Mouse (Mus musculus) megakaryocyte-erythroid progenitor cell, adult 5-6 weeks (primary cell): ENCODE results near the gene Xpo6. TPM values are rescaled to one million over a fixed set of nuclear protein-coding genes. Genes with fewer than 3 reads are reported as not detected.

ENCODE experiments used
- ATAC-seq: replicated peaks from 2 replicates; pipeline ENCODE4 v1.8.0; 2016; ENCODE audit warnings: mild to moderate bottlenecking, inconsistent platforms; ENCODE audit not compliant: severe bottlenecking, poor library complexity, low FRiP score, low TSS enrichment
- total RNA-seq, 2 experiments: library from RNA; stranded (forward) in 1 of 2; stranded (reverse) in 1 of 2; fragments of 200-1000, 215-1000 nt in 1 of 2; fragments of >200 nt in 1 of 2; fragmentation: Nextera tagmentation in 1 of 2; gene quantifications; 2 replicates each; pipeline ENCODE4 v1.2.3; 2014 to 2017

The Xpo6 gene
- total RNA-seq, 2 experiments from 2014 or later = 77.8 to 147 TPM

GRCm38 (mm10) chr7:126144364-126144763 lies 55.9 kb downstream of the Xpo6 start:
- ATAC-seq = no peak

GRCm38 (mm10) chr7:126137850-126138249 lies 62.5 kb downstream of the Xpo6 start:
- no peak for ATAC-seq

GRCm38 (mm10) chr7:126135391-126135790 lies 64.9 kb downstream of the Xpo6 start:
- no peak for ATAC-seq

- peak; percentile 58; the same call in 1 of the 2 replicates for ATAC-seq
These were observed 65.5 kb downstream of the Xpo6 start for GRCm38 (mm10) chr7:126134634-126135321.

GRCm38 (mm10) chr7:126127673-126128072 lies 72.6 kb downstream of the Xpo6 start:
- no peak for ATAC-seq

- peak; percentile 96 for ATAC-seq
These were observed 73.8 kb downstream of the Xpo6 start for GRCm38 (mm10) chr7:126126502-126126901.

GRCm38 (mm10) chr7:126121533-126121932 lies 78.8 kb downstream of the Xpo6 start:
- no peak for ATAC-seq

- no peak for ATAC-seq
These were observed 80.5 kb downstream of the Xpo6 start for GRCm38 (mm10) chr7:126119819-126120218.

GRCm38 (mm10) chr7:126113263-126113662 lies 87.0 kb downstream of the Xpo6 start:
- no peak for ATAC-seq

GRCm38 (mm10) chr7:126111230-126111629 lies 89.1 kb downstream of the Xpo6 start:
- ATAC-seq = peak; percentile 50; the same call in 1 of the 2 replicates

GRCm38 (mm10) chr7:126109898-126110297 lies 90.4 kb downstream of the Xpo6 start:
- ATAC-seq = no peak

GRCm38 (mm10) chr7:126100440-126100839 lies 99.9 kb downstream of the Xpo6 start:
- ATAC-seq = no peak

- ATAC-seq = no peak
These were observed 100.5 kb downstream of the Xpo6 start for GRCm38 (mm10) chr7:126099835-126100234.

- no peak for ATAC-seq
These were observed 101.0 kb downstream of the Xpo6 start for GRCm38 (mm10) chr7:126099163-126099775.

GRCm38 (mm10) chr7:126097219-126097915 lies 102.9 kb downstream of the Xpo6 start:
- ATAC-seq = no peak

GRCm38 (mm10) chr7:126096596-126096995 lies 103.7 kb downstream of the Xpo6 start:
- peak; percentile 12; the same call in 1 of the 2 replicates for ATAC-seq

- ATAC-seq = no peak
These were observed 105.6 kb downstream of the Xpo6 start for GRCm38 (mm10) chr7:126094738-126095137.

- ATAC-seq = no peak
These were observed 107.1 kb downstream of the Xpo6 start for GRCm38 (mm10) chr7:126093162-126093561.

GRCm38 (mm10) chr7:126089782-126090181 lies 110.5 kb downstream of the Xpo6 start:
- ATAC-seq = peak; percentile 51

- no peak for ATAC-seq
These were observed 112.1 kb downstream of the Xpo6 start for GRCm38 (mm10) chr7:126088155-126088554.
